Mouse (Mus musculus): ENCODE results near the gene Tcea2. TPM values are rescaled to one million over a fixed set of nuclear protein-coding genes. Genes with fewer than 3 reads are reported as not detected.
A peak's percentile ranks its signal among the peaks of the same experiment; 100 is the strongest.

Tcea2 gene
- polyA plus RNA-seq, 1 experiment from 2014 or later: 22.9 TPM

- in situ Hi-C loops (cut with MboI; ENCODE audit: low pct_unique_long_range_greater_than_20kb): no loop called here
- DNase-seq (ENCODE audit: low read depth, low spot score): no peak
- CTCF ChIA-PET: interaction anchor here (1.2 to 2.9 kb wide), 2 partner anchors 15 to 27 kb away, joined by 3 to 18 read pairs; partner anchors contain the start of gene Gm29797
- ATAC-seq: peak; percentile 10
- no peak for TF ChIP-seq CTCF (IDR thresholded peaks at IDR 0.05)
- POLR2A ChIA-PET: interaction anchor here (1.3 kb wide), 1 partner anchor 20 kb away, joined by 4 read pairs; no protein-coding TSS in a partner anchor
- peaks cover 47% of the 10 kb centered on the region for H3K27me3 ChIP-seq
These were observed 6.6 kb upstream of the Tcea2 start for GRCm38 (mm10) chr2:181673501-181673900.

- CTCF ChIA-PET: interaction anchor here (1.0 kb wide), 1 partner anchor 30 kb away, joined by 4 read pairs; no protein-coding TSS in a partner anchor
- ATAC-seq: no peak
- POLR2A ChIA-PET: interaction anchor here (0.6 kb wide), 1 partner anchor 75 kb away, joined by 4 read pairs; no protein-coding TSS in a partner anchor
- in situ Hi-C loops (cut with MboI; ENCODE audit: low pct_unique_long_range_greater_than_20kb): loop anchor here (5.0 kb wide), 1 partner anchor 33 kb away; no protein-coding TSS in a partner anchor
- TF ChIP-seq CTCF (IDR thresholded peaks at IDR 0.05): no peak
- no peak for DNase-seq (ENCODE audit: low read depth, low spot score)
- peaks cover 35% of the 10 kb centered on the region for H3K27me3 ChIP-seq
These were observed 5.2 kb upstream of the Tcea2 start for GRCm38 (mm10) chr2:181674934-181675333.

- in situ Hi-C loops (cut with MboI; ENCODE audit: low pct_unique_long_range_greater_than_20kb): loop anchor here (5.0 kb wide), 1 partner anchor 33 kb away; no protein-coding TSS in a partner anchor
- ChIA-PET POLR2A (no interaction called here), CTCF (no interaction called here)
- DNase-seq (ENCODE audit: low read depth, low spot score): no peak
- H3K27me3 ChIP-seq: peaks cover 29% of the 10 kb centered on the region
- no peak for TF ChIP-seq CTCF (IDR thresholded peaks at IDR 0.05)
- no peak for ATAC-seq
These were observed 4.7 kb upstream of the Tcea2 start for GRCm38 (mm10) chr2:181675454-181675853.

- no peak for TF ChIP-seq CTCF (IDR thresholded peaks at IDR 0.05)
- ATAC-seq (no peak), DNase-seq (ENCODE audit: low read depth, low spot score) (no peak)
- ChIA-PET POLR2A (no interaction called here), CTCF (interaction anchor here (3.1 to 6.4 kb wide), 4 partner anchors 13 to 41 kb away, joined by 18 to 135 read pairs (median 54); partner anchors contain the start of gene Gm29797)
- in situ Hi-C loops (cut with MboI; ENCODE audit: low pct_unique_long_range_greater_than_20kb): loop anchor here (5.0 kb wide), 1 partner anchor 34 kb away; no protein-coding TSS in a partner anchor
- peaks cover 20% of the 10 kb centered on the region for H3K27me3 ChIP-seq
These were observed 3.7 kb upstream of the Tcea2 start for GRCm38 (mm10) chr2:181676424-181676823.

GRCm38 (mm10) chr2:181677096-181677754 lies 2.9 kb upstream of the Tcea2 start:
- POLR2A ChIA-PET: no interaction called here
- CTCF ChIA-PET: interaction anchor here (1.4 to 6.4 kb wide), 5 partner anchors 14 to 45 kb away, joined by 5 to 135 read pairs (median 25); partner anchors contain the start of gene Gm29797
- in situ Hi-C loops (cut with MboI; ENCODE audit: low pct_unique_long_range_greater_than_20kb): loop anchor here (5.0 kb wide), 1 partner anchor 35 kb away; no protein-coding TSS in a partner anchor
- DNase-seq (ENCODE audit: low read depth, low spot score): no peak
- TF ChIP-seq CTCF (IDR thresholded peaks at IDR 0.05): no peak
- H3K27me3 ChIP-seq: peaks cover 12% of the 10 kb centered on the region
- no peak for ATAC-seq

GRCm38 (mm10) chr2:181677755-181678098 lies 2.4 kb upstream of the Tcea2 start:
- ChIA-PET CTCF (interaction anchor here (1.1 to 6.4 kb wide), 12 partner anchors 10 to 288 kb away, joined by 3 to 135 read pairs (median 7); partner anchors contain the start of gene Gm29797), POLR2A (no interaction called here)
- H3K27me3 ChIP-seq: peaks cover 9% of the 10 kb centered on the region
- in situ Hi-C loops (cut with MboI; ENCODE audit: low pct_unique_long_range_greater_than_20kb): loop anchor here (5.0 kb wide), 1 partner anchor 35 kb away; no protein-coding TSS in a partner anchor
- no peak for TF ChIP-seq CTCF (IDR thresholded peaks at IDR 0.05)
- no peak for DNase-seq (ENCODE audit: low read depth, low spot score)
- no peak for ATAC-seq

GRCm38 (mm10) chr2:181678780-181679179 lies 1.3 kb upstream of the Tcea2 start:
- CTCF ChIA-PET: interaction anchor here (0.6 to 6.4 kb wide), 32 partner anchors 8 to 376 kb away, joined by 3 to 135 read pairs (median 4); partner anchors contain the start of genes Abhd16b, Gm29797, Samd10 and Tpd52l2
- TF ChIP-seq CTCF (IDR thresholded peaks at IDR 0.05): no peak
- ATAC-seq: peak; percentile 80
- POLR2A ChIA-PET: no interaction called here
- in situ Hi-C loops (cut with MboI; ENCODE audit: low pct_unique_long_range_greater_than_20kb): loop anchor here (5.0 kb wide), 1 partner anchor 36 kb away; no protein-coding TSS in a partner anchor
- peak; percentile 48 for DNase-seq (ENCODE audit: low read depth, low spot score)
- no peaks in the 10 kb centered on the region for H3K27me3 ChIP-seq

- ATAC-seq (peak; percentile 6), DNase-seq (ENCODE audit: low read depth, low spot score) (no peak)
- CTCF ChIA-PET: interaction anchor here (1.4 to 6.4 kb wide), 2 partner anchors 17 to 44 kb away, joined by 4 to 135 read pairs; partner anchors contain the start of gene Gm29797
- no peak for TF ChIP-seq CTCF (IDR thresholded peaks at IDR 0.05)
- in situ Hi-C loops (cut with MboI; ENCODE audit: low pct_unique_long_range_greater_than_20kb): no loop called here
- H3K27me3 ChIP-seq: no peaks in the 10 kb centered on the region
- POLR2A ChIA-PET: interaction anchor here (0.5 kb wide), 1 partner anchor 290 kb away, joined by 3 read pairs; no protein-coding TSS in a partner anchor
These were observed 607 bp downstream of the Tcea2 start for GRCm38 (mm10) chr2:181680716-181681117.

GRCm38 (mm10) chr2:181681978-181682377 lies 1.9 kb downstream of the Tcea2 start:
- ATAC-seq: no peak
- CTCF ChIA-PET: interaction anchor here (1.0 to 6.4 kb wide), 4 partner anchors 19 to 182 kb away, joined by 3 to 135 read pairs (median 4); partner anchors contain the start of genes Gm29797 and Polr3k
- DNase-seq (ENCODE audit: low read depth, low spot score): no peak
- POLR2A ChIA-PET: no interaction called here
- H3K27me3 ChIP-seq: no peaks in the 10 kb centered on the region
- TF ChIP-seq CTCF (IDR thresholded peaks at IDR 0.05): no peak
- in situ Hi-C loops (cut with MboI; ENCODE audit: low pct_unique_long_range_greater_than_20kb): no loop called here

GRCm38 (mm10) chr2:181683381-181683780 lies 3.3 kb downstream of the Tcea2 start:
- no peak for TF ChIP-seq CTCF (IDR thresholded peaks at IDR 0.05)
- no peaks in the 10 kb centered on the region for H3K27me3 ChIP-seq
- in situ Hi-C loops (cut with MboI; ENCODE audit: low pct_unique_long_range_greater_than_20kb): no loop called here
- DNase-seq (ENCODE audit: low read depth, low spot score) (no peak), ATAC-seq (no peak)
- POLR2A ChIA-PET: no interaction called here
- CTCF ChIA-PET: interaction anchor here (1.1 to 1.9 kb wide), 2 partner anchors 10 to 12 kb away, joined by 3 to 5 read pairs; partner anchors contain the start of gene Rgs19

GRCm38 (mm10) chr2:181684713-181685112 lies 4.6 kb downstream of the Tcea2 start:
- no peak for ATAC-seq
- no peak for DNase-seq (ENCODE audit: low read depth, low spot score)
- CTCF ChIA-PET: no interaction called here
- H3K27me3 ChIP-seq: no peaks in the 10 kb centered on the region
- TF ChIP-seq CTCF (IDR thresholded peaks at IDR 0.05): no peak
- POLR2A ChIA-PET: no interaction called here
- in situ Hi-C loops (cut with MboI; ENCODE audit: low pct_unique_long_range_greater_than_20kb): no loop called here
